Mouse (Mus musculus) neural tube, embryonic 12.5 days (tissue): ENCODE results near the gene Heatr4. TPM values are rescaled to one million over a fixed set of nuclear protein-coding genes. Genes with fewer than 3 reads are reported as not detected.
"Not testable (repeated sequence)": the region's sequence is repeated elsewhere in the genome, so short reads cannot be mapped to it uniquely, and the experiment has no call there.

ENCODE experiments used
- ATAC-seq: fragments of 200-750 bp; cut with Nextera tagmentation; 2 replicates; pipeline ENCODE4 v1.8.0; 2017; ENCODE audit warnings: low read depth, mild to moderate bottlenecking, moderate TSS enrichment, moderate library complexity; ENCODE audit not compliant: low FRiP score
- H3K27ac ChIP-seq: fragments of 300-500 bp; sonication (generic); 2 replicates; pipeline ENCODE4 v1.5.1; 2016
- H3K27me3 ChIP-seq: fragments of 300-500 bp; sonication (generic); replicated peaks from 2 replicates; pipeline ENCODE4 v1.6.1; 2016; ENCODE audit warnings: mild to moderate bottlenecking
- H3K36me3 ChIP-seq: fragments of 300-500 bp; sonication (generic); 2 replicates; pipeline ENCODE4 v1.6.1; 2016; ENCODE audit warnings: mild to moderate bottlenecking
- H3K4me1 ChIP-seq: fragments of 300-500 bp; sonication (generic); 2 replicates; pipeline ENCODE4 v1.6.1; 2016
- H3K4me2 ChIP-seq: fragments of 300-500 bp; sonication (generic); replicated peaks from 2 replicates; pipeline ENCODE4 v1.6.1; 2016; ENCODE audit warnings: mild to moderate bottlenecking
- H3K4me3 ChIP-seq: fragments of 300-500 bp; sonication (generic); 2 replicates; pipeline ENCODE4 v1.5.1; 2016
- H3K9ac ChIP-seq: fragments of 300-500 bp; sonication (generic); 2 replicates; pipeline ENCODE4 v1.6.1; 2016; ENCODE audit warnings: mild to moderate bottlenecking
- H3K9me3 ChIP-seq: fragments of 300-500 bp; sonication (generic); 2 replicates; pipeline ENCODE4 v1.6.1; 2016; ENCODE audit warnings: mild to moderate bottlenecking
- WGBS: fragments of 180-500 bp; shearing (Covaris S2); methylation state at CpG from one replicate; pipeline ENCODE4 v1.1.7; 2016; 5-methylcytosine and 5-hydroxymethylcytosine counted together
- polyA plus RNA-seq: library from polyadenylated mRNA; unstranded; fragments of >200 nt; fragmentation: Nextera tagmentation; extraction: Ambion mirVana; gene quantifications from 2 replicates; pipeline ENCODE4 v1.2.1, GENCODE M21; 2016

Gene Heatr4
- polyA plus RNA-seq: not detected in 2 replicates

- no peaks in the 10 kb centered on the region for H3K27me3 ChIP-seq
- no peaks in the 10 kb centered on the region for H3K36me3 ChIP-seq
- 79% methylated on average over 4 of the region's 4 CpGs for WGBS
- peaks cover 4% of the 10 kb centered on the region; the same call in 1 of the 2 replicates for H3K4me1 ChIP-seq
- H3K27ac ChIP-seq: no peak within 1 kb of the TSS
- no peaks in the 10 kb centered on the region for H3K9me3 ChIP-seq
- H3K9ac ChIP-seq: no peak within 1 kb of the TSS
- no peak within 1 kb of the TSS for H3K4me2 ChIP-seq
- no peak for ATAC-seq
- H3K4me3 ChIP-seq: no peak within 1 kb of the TSS
Observed at GRCm38 (mm10) chr12:83984752-83985151, at the start of gene Heatr4. Gene Heatr4, minus strand, starts transcription at chr12:83984852.

DNA sequence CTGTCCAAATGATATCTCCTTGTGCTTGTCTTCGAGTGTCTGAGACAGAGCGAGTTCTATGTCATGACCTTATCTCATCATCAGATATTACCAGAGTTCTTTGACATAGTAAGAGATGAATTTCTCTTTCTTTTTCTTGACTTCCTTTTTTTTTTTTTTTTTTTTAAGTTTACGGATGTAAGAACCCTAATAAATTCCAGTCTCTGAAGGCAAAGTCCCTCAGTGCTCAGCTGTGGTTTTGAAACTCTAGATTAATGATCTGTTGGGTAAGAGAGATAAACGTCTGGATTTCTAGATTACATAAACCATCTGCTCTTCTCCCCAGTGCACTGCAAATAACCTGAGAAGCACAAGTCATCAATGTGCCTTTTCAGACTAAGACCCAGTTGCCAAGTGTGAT is 49.5 kb upstream of the Heatr4 start:
- WGBS: 65% methylated on average over 4 of the region's 4 CpGs
- Histone ChIP-seq H3K4me2 (no peak overlapping the region), H3K4me1 (no peaks in the 10 kb centered on the region), H3K4me3 (no peak overlapping the region), H3K36me3 (no peaks in the 10 kb centered on the region), H3K27ac (no peak overlapping the region), H3K9me3 (no peaks in the 10 kb centered on the region), H3K9ac (no peak overlapping the region), H3K27me3 (0 out of 2 replicates have a peak, but pooled peaks cover 2% of the 10 kb centered on the region)
- ATAC-seq: no peak

- not testable (repeated sequence) for H3K4me3 ChIP-seq, ATAC-seq, H3K9me3 ChIP-seq, H3K27ac ChIP-seq, H3K4me1 ChIP-seq, H3K4me2 ChIP-seq, H3K9ac ChIP-seq, H3K36me3 ChIP-seq, H3K27me3 ChIP-seq
- 73% methylated on average over 2 of the region's 2 CpGs for WGBS
Observed at GRCm38 (mm10) chr12:84033302-84033701, 48.6 kb upstream of the Heatr4 start.

- Histone ChIP-seq H3K27me3 (0 out of 2 replicates have a peak, but pooled peaks cover 2% of the 10 kb centered on the region), H3K27ac (no peak overlapping the region), H3K4me3 (no peak overlapping the region), H3K4me2 (no peak overlapping the region), H3K9me3 (no peaks in the 10 kb centered on the region), H3K4me1 (no peaks in the 10 kb centered on the region), H3K36me3 (no peaks in the 10 kb centered on the region), H3K9ac (no peak overlapping the region)
- 82% methylated on average over 4 of the region's 4 CpGs for WGBS
- no peak for ATAC-seq
Observed at GRCm38 (mm10) chr12:84032854-84033253, 48.2 kb upstream of the Heatr4 start.

GRCm38 (mm10) chr12:84030659-84031332 is 46.1 kb upstream of the Heatr4 start:
- no peaks in the 10 kb centered on the region for H3K4me1 ChIP-seq
- H3K4me3 ChIP-seq: no peak overlapping the region

DNA sequence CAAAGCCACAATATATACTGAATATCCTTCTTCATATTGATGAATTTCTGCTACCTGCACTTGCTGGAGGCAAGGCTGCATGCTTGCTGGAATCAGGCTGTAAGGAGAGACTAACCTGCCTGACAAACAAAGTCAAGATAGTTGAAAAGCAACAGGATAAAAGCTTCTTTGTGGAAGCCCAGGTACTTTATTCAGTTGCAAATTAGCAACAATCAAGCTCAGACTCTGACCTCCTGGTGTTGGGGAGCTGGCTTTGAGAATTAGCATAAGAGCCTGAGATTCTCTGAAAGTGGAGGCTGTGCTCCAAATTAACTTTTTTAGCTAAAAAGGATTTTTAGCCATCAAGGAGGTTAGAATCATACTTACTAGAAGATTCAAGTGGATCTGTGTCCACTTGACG is 44.4 kb upstream of the Heatr4 start:
- not testable (repeated sequence) for H3K4me2 ChIP-seq, H3K9ac ChIP-seq, H3K9me3 ChIP-seq, H3K36me3 ChIP-seq, H3K4me1 ChIP-seq, H3K27me3 ChIP-seq, ATAC-seq, H3K4me3 ChIP-seq, H3K27ac ChIP-seq
- 91% methylated on average over 1 of the region's 1 CpGs for WGBS

More at GRCm38 (mm10) chr12:84030659-84031332, 46.1 kb upstream of the Heatr4 start:
- Histone ChIP-seq H3K9me3 (no peaks in the 10 kb centered on the region), H3K27ac (no peak overlapping the region), H3K36me3 (no peaks in the 10 kb centered on the region), H3K27me3 (no peaks in the 10 kb centered on the region), H3K9ac (no peak overlapping the region), H3K4me2 (no peak overlapping the region)
- 0 out of 2 replicates have a peak, but pooled peaks have one; percentile 50 for ATAC-seq
- WGBS: 81% methylated on average over 4 of the region's 4 CpGs

GRCm38 (mm10) chr12:84028328-84028727 is 43.7 kb upstream of the Heatr4 start:
- not testable (repeated sequence) for H3K27ac ChIP-seq, H3K27me3 ChIP-seq, H3K9me3 ChIP-seq, H3K4me1 ChIP-seq, H3K4me3 ChIP-seq, H3K9ac ChIP-seq, ATAC-seq, H3K4me2 ChIP-seq, H3K36me3 ChIP-seq
- 42% methylated on average over 3 of the region's 3 CpGs for WGBS

GRCm38 (mm10) chr12:84025888-84026287 is 41.2 kb upstream of the Heatr4 start:
- no peaks in the 10 kb centered on the region for H3K9me3 ChIP-seq
- no peaks in the 10 kb centered on the region for H3K27me3 ChIP-seq
- no peak overlapping the region for H3K9ac ChIP-seq
- H3K27ac ChIP-seq: no peak overlapping the region
- no peaks in the 10 kb centered on the region for H3K36me3 ChIP-seq
- H3K4me1 ChIP-seq: no peaks in the 10 kb centered on the region
- H3K4me3 ChIP-seq: no peak overlapping the region
- H3K4me2 ChIP-seq: no peak overlapping the region
- no peak for ATAC-seq
- 90% methylated on average over 7 of the region's 7 CpGs for WGBS

- Histone ChIP-seq H3K9me3 (no peaks in the 10 kb centered on the region), H3K27me3 (no peaks in the 10 kb centered on the region), H3K4me1 (no peaks in the 10 kb centered on the region), H3K36me3 (no peaks in the 10 kb centered on the region; the same call in 1 of the 2 replicates), H3K9ac (no peak overlapping the region), H3K4me2 (no peak overlapping the region), H3K4me3 (no peak overlapping the region), H3K27ac (no peak overlapping the region)
- ATAC-seq: no peak
- 87% methylated on average over 9 of the region's 9 CpGs for WGBS
Observed at GRCm38 (mm10) chr12:84023052-84023745, 38.5 kb upstream of the Heatr4 start.

DNA sequence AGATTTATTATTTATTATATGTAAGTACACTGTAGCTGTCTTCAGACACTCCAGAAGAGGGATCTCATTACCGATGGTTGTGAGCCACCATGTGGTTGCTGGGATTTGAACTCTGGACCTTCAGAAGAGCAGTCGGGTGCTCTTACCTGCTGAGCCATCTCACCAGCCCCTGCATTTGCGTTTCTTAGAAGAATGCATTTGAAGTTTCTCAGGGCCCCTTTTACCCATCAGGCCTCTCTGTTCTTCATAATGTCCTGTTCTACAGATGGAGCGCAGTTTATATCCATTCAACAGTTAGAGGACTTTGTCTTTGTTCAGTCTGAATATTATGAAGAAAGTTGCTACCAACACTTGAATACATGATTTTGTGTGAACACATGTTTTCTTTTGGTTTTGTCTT is 37.6 kb upstream of the Heatr4 start:
- not testable (repeated sequence) for ATAC-seq, H3K9ac ChIP-seq, H3K9me3 ChIP-seq, H3K4me1 ChIP-seq, H3K4me2 ChIP-seq, H3K27me3 ChIP-seq, H3K4me3 ChIP-seq, H3K27ac ChIP-seq, H3K36me3 ChIP-seq
- WGBS: 93% methylated on average over 4 of the region's 4 CpGs

DNA sequence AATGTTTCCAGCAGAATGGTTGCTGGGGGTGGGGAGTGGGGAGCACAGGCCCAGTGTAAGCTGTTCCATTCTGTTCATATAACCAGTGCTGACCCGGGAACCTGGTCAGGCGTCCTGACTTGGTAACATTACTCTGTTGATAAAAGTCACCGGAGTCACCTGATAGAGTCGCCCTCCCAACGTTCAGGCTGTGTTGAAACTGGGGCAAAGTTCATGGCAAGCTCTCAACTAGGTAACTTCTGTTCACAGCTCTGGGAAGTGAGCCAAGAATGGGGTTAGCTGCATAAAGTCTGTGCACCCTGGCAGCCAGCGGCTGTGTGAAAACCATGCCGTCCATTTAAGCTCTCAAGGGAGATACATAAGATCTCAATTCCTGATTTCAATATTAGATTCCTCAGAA is 35.9 kb upstream of the Heatr4 start:
- H3K27ac ChIP-seq, H3K4me3 ChIP-seq, H3K4me2 ChIP-seq, H3K27me3 ChIP-seq, ATAC-seq, H3K36me3 ChIP-seq, H3K9me3 ChIP-seq, H3K4me1 ChIP-seq, H3K9ac ChIP-seq: not testable (repeated sequence)
- 72% methylated on average over 7 of the region's 7 CpGs for WGBS

- no peak overlapping the region for H3K27ac ChIP-seq
- H3K4me2 ChIP-seq: no peak overlapping the region
- H3K4me3 ChIP-seq: no peak overlapping the region
- peaks cover 24% of the 10 kb centered on the region for H3K4me1 ChIP-seq
- 94% methylated on average over 7 of the region's 7 CpGs for WGBS
- ATAC-seq: no peak
- peaks cover 8% of the 10 kb centered on the region; the same call in 1 of the 2 replicates for H3K36me3 ChIP-seq
- H3K9me3 ChIP-seq: no peaks in the 10 kb centered on the region
- H3K27me3 ChIP-seq: no peaks in the 10 kb centered on the region
- H3K9ac ChIP-seq: no peak overlapping the region
Observed at GRCm38 (mm10) chr12:84013701-84014100, 29.0 kb upstream of the Heatr4 start.
